Mouse (Mus musculus) layer of hippocampus, adult 18-20 months (tissue): Measurements from ENCODE around the gene Bcl7b. TPM values are rescaled to one million over a fixed set of nuclear protein-coding genes. Genes with fewer than 3 reads are reported as not detected.

Source experiments
- DNase-seq, 2 experiments: peaks; one replicate each; pipeline ENCODE4 v3.0.0; 2022; ENCODE audit warnings: low spot score in 2 of 2
- long read RNA-seq: library from polyadenylated mRNA; stranded (forward); transcript quantifications from one replicate; pipeline ENCODE4 v2.0.0, GENCODE M21; 2021
- total RNA-seq, 2 experiments: library from RNA; stranded (reverse); gene quantifications; 2 replicates each; pipeline ENCODE4 v1.2.3; 2021

Bcl7b gene
- 10 to 100 TPM; 57.2 to 58.2 TPM for total RNA-seq
- long read RNA-seq, transcript Bcl7b-201 (6 exons, 1,758 nt), result major isoform, 74 of 91 reads
- long read RNA-seq, partial matches to known transcripts, result 2 of 91 reads
- long read RNA-seq, other reads (novel, unspliced or antisense), result 14 of 91 reads

DNA sequence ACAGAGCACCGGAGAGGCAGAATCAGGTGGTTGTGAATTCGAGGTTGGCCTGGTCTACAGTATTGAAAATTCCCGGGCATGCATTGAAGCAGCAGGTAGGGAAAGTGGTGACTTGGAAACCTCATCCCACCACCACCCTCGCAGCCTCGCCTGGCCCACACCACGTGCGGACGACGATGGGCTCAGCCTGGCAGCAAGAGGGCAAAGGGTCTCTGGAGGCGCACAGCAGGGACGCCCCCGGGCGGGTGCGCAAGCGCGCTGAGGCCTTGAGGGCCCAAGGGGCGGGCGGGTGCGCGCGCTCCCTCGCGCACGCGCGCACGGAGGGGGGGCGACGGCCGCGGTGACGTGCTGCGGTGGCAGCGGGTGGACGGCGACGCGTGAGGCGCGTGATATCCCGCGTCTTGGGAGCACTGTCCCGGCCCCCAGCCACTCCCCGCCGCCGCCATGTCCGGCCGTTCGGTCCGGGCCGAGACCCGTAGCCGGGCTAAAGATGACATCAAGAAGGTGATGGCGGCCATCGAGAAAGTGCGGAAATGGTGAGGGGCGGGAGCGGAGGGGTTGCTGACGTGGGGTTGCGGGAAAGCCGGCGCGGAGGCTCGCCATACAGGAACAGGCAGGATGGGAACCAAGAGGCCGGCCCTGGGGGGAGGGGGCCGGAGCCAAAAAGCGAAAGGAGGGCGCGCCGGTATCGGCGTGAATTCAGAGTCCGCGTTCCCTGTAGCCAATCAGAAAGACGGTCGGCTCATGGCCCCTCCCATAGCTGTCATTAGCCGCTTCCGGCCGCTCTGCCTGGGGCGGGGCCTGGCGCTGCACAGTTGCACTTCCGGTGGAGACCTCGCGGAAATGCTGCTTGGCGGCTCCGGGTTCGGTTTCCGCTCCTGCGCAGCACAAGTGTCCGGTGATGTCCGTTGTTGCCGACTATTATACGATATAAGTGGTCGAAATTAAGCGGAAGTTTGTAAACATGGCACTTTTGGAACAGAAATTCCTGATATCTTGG, at the start of gene Bcl7b:
TSS of gene Bcl7b (plus strand) at position 221 of the 1,000 bp plus-strand sequence.
- peak; percentile 97 to 98 for DNase-seq

DNA sequence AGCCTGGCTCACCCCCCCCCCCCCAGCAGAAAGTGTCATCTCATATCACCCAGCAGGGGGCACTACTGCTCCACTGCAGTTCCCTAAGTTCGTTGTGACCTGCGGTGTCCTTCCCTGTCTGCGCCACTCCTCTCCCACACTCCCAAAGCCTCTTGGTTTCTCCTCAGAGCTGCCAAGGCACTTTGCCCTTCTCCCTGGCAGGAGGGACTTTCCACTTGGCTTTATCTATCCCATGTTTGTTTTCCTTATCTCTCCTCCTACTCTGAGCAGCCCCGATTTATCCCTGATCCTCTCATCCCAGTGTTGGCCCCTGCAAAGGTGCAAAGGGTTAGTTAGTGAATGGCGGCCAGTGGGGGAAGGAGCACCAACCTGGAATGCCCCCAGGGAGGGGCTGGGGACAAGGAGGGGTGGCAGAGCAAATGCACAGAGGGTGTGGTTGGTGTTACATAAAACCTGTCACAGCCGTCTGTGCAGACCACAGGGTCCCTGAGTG, 49.4 kb upstream of the Bcl7b start:
- peak in 1 of 2 experiments; percentile 65 for DNase-seq

DNA sequence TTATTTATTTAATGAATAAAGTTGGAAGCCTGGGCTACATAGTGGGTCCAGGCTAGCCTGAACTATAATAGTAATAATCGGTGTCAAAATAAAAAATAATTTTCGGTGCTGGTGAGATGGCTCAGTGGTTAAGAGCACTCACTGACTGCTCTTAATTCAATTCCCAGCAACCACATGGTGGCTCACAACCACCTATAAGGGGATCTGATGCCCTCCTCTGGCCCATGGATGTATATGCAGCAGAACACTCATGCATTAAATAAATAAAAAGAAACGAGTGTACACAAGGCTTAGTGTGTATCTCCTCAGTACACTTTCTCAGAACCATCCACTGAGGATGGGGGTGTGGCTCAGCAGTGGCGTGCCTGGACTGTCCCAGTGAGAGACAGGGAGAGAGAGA, 47.3 kb upstream of the Bcl7b start:
- no peak for DNase-seq

DNA sequence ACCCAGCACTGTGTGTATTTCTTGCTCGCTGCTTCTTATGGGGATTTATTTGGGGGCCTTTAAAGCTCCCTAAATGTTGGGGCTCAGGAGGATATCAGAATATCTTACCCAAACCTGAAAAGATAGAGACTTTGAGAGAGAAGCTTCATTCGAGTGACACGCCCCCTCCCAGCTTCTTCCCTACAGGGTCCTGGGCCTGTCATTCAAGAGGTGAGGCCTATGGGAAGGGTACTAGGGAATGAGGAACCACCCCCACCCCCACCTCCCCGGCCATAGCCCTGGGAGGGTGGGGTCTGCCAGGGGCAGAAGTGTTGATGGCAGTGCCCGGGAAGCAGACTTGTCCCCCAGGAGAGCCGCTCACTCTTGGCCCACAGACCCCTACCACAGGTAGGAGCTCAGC, 42.0 kb upstream of the Bcl7b start:
- DNase-seq, result no peak

DNA sequence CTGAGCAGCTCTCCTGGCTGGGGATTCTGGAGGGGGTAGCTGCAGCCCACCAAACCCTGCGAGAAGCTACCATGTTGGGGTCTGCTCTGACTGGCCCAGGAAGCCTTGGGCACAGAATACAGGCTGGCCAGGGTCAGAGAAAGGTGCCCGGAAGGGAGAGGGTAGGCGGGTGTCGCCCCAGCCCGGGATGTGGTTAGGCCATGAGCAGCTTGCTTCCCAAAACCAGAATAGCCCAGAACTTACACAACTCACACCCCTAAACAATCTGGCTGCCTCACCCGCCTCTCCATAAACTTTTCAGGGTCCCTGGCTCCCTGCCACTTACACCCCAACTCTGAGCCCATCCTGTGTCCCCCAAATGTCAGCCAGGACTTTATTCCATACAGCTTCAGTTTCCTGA, 40.4 kb upstream of the Bcl7b start:
- no peak for DNase-seq

DNA sequence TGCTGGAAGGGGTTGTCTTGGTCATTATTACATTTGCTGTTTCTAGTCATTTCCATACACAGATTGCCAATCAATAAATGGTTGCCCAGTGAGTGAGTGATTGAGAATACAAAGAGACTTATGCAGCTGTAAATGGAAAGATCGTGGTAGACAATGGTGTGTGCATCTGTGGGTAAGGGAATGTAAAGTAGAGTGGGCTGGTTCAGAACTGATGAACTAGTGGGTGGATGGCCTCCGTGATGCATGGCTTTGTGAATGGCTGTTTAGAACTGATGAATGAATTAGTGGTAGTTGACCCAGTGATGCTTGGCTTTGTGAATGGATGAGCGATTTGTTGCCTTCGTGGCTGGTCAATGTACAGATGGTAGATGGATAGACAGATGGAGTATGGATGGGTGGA, 38.3 kb upstream of the Bcl7b start:
- DNase-seq, result no peak

DNA sequence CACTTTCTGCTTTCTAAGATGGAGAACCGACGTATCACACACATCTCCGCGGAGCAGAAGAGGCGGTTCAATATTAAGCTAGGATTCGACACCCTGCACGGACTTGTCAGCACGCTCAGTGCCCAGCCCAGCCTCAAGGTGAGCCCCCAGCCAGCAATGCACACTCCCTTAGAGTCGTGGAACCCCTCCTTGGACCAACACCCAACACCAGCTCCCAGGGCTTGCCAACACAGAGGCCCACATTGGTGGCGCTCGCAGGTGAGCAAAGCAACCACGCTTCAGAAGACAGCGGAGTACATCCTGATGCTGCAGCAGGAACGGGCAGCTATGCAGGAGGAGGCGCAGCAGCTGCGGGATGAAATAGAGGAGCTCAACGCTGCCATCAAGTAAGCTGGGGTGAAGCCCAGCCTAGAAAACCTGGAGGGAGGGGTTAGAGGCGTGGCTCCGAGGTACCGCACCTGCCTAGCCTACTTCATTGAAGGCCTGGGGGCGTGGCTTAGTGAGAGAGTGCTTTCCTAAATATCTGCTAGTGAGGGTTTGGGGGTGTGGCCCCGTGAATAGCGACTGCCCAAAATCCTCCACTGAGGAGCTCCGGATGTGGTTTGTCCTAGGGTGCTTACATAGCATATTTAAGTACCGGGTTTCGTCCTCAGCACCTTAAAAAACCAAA, 34.2 kb upstream of the Bcl7b start:
- DNase-seq, result no peak

DNA sequence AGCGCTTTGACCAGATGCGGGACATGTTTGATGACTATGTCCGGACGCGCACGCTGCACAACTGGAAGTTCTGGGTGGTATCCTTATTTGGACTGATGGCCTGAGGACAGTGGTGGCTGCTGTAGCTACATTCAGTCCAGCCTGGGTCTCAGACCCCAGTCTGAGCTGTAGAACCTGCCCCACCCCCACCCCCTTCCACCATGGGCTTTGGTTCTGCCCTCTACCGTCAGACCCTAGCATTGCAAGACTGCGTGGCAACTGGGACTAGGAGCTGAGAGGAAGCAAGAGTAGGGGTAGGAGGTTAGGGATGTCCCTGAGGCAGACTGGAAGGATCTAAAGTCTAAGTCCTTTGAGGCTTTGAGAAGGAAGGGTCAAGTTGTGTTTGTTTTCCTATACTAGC, 33.5 kb upstream of the Bcl7b start:
- no peak for DNase-seq

DNA sequence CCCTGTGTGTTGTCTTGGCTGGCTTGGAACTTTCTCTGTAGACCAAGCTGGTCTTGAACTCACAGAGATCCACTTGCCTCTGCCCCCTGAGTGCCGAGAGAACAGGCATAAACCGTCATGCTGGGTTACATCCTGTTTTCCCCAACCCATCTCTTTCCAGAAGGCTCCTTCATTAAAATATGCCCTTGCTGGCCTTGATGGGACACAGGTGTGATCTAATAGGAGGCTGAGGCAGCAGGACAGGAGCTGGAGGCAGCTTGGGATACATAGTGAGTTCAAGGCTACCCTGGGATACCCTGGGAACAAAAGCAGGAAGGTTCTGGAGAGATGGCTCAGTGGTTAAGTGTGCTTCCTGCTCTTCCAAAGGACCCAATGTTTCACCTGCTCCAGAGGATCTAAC, 28.2 kb upstream of the Bcl7b start:
- DNase-seq, result no peak

DNA sequence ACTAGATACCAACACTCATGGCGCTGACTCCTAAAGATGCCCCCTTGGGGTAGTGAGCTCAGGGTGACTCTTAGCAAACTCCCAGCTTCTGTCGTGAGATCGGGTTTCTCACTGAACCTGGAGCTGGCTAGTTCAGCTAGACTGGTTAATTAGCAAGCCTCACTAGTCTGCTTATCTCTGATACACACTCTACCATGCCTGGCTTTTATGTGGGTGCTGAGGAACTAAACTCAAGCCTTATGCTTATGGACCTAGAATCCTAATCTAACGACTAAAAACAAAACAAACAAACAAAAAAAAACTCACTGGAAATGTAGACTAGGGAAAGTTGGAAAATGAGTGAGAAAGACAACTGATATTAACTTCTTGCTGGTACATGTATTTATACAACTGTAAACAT, 23.6 kb upstream of the Bcl7b start:
- DNase-seq, result no peak

DNA sequence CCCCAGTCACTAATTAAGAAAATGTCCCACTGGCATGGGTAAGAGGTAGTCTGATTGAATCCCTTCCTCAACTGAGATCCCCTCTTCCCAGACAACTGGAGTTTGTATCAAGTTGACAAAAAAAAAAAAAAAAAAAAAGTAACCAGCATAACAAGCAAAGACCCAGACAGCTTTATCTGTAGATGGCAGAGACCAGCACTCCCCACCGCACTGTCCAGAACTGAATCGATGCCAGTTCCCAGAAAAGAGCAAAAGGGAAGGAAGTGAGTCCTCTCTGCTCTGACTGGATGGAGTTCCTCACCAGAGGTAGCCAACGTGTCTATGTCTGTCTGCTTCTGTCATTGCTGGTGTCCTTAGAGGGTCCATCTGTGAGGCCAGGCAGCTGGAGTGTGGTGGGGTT, 22.6 kb upstream of the Bcl7b start:
- no peak for DNase-seq

DNA sequence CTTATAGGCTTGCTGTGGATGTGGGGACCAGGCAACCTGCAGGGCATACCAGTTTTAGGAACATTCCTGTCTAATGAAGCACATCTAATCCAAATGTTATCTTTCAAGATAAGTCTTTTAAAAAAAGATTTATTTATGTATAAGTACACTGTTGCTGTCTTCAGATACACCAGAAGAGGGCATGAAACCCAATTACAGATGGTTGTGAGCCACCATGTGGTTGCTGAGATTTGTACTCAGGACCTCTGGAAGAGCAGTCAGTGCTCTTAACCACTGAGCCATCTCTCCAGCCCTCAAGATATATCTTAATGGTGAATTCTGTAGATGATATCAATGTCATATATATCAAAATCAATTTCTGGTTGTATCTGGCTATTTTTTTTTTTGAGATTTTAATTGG, 22.1 kb upstream of the Bcl7b start:
- no peak for DNase-seq

DNA sequence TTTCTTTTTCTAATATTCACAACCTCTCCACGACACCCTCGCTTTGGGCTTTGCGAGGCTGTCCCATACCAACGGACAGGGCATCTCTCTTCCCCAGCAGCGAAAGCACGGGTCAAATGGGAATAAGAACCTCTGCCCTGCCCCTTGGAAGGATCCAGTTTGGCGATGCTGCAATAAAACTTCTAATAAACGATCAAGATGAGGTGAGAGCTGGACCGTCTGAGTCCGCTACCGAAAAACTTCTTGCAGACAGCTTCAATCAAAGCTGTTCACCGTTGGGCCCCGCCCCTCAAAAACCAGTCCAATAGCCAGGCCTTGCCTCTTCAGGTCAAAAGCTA, 19.4 kb upstream of the Bcl7b start:
- no peak for DNase-seq

DNA sequence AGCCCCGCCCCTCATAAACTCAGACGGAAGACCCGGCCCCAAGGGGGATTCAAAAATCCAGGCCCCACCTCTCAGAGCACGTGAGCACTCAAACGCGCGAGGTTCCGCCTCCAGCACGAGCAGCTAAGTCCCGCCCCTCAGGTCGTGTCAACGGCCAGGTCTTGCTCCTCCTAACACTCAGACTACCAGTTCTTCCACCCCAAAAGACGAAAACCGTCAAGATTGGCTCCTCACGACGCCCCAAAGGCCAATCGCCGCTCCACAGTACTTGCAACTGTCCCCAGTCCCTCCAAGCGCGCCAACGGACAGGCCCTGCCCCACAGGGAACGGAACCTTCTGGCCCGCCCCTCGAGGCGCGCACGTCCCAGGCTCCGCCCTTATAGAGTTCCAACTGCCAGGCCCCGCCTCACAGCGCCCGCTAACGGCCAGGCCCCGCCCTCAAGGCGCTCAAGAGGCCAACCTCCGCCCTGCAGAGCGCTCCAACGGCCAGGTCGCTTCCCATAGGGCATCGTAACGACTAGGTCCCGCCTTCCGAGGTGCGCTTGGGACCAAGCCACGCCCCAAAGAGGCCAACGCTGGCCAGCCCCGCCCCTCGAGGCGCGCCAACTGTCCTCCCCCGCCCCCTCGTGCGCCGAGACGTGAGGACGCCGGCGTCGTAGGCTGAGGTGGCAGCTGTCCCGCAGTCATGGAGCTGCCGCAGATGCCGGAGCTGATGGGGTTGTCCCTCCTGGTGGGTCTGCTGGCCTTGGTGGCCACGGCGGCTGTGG, 18.8 kb upstream of the Bcl7b start, which contains the start of gene Tbl2:
TSS of gene Tbl2 (plus strand) at position 605 of the 767 bp plus-strand sequence.
- peak; percentile 97 to 99 for DNase-seq

DNA sequence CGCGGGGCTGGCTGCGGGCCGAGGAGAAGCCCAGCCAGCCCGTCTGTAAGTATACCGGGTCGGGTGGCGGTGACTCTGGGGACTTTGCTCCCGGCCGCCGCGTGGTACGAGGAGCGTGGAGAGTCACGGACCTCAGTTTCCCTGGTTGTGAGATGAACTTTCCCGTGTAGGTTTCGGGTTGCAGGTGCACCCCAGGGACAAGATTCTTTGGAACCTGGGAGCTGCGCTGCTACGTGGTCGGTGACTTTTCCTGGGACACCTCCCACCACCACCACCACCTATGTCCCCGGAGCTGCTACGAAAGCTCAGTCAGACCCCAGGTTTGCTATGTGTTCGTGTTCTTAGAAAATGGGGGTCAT, 18.3 kb upstream of the Bcl7b start:
- DNase-seq, result no peak

DNA sequence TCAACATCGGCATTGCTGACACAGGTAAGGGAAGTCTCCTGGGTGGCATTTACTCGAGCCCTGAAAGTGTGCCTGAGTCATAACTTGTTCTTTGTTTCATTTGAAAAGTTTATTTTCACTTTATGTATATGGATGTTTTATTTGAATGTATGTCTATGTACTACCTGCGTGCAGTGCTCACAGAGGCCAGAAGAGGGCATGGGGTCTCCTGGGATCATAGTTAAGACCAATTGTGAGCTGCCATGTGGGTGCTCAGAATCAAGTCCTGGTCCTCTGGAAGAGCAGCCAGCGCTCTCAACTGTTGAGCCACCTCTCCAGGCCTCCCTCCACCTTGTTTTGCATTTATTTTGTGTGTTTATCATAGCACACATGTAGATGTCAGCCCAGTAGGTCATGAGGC, 11.6 kb upstream of the Bcl7b start:
- no peak for DNase-seq

DNA sequence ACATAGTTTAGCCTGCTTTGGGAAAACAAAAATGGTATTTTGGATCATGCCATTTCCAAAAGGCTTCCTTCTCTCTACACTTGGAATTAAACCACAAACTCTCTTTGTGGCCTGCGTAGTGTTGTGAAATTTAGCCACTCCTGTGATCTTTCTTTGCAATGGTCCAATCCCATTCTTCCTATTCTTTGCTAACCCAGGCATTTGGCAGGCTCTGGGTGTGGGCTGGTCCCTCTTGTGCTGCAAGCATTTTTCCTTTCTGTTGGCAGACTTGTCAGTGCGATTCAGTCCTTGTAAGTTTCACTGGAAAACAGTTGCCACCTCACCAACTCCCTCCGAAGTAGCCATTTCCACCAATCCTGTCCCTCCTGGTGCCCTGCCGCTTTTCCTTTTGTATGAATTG, 6.9 kb upstream of the Bcl7b start:
- DNase-seq, result peak in 1 of 2 experiments; percentile 50

DNA sequence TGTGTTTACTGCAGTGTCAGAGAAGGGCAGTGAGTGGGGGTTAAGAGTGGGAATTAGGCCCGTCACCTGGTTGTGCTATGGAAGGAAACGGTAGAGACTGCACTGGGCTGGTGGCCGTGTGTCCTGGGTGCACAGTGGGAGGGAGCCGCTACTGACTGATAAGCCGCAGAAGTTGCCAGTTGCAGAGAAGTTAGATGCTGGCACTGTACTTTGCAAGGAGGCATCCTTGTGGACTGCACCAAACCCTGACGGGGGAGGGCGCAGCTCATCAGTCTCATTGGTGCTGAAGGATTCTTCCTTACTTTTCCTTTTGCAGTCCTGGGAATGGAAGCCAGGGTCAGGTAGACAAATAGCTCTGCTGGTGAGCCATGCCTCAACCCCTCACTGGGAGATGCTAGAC, 6.4 kb upstream of the Bcl7b start:
- DNase-seq, result no peak

DNA sequence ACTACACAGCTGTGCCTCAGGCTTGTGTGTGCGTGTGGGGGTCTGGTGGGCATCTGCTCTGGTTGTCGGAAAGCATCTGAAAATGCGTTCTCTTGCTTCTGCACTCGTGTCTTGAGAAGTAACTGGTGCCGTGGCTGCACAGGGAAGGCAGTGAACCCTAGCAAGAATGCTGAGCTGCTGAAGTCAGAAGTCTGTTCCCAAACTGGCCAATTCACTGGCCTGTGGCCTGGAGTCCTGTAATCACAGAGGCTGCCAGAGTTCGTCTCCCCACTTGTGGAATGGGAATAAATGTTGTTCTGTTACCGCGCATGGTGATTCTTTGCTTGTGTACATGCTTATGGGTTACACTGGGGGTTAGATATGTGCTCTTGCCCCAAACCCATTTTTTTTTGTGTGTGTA, 5.7 kb upstream of the Bcl7b start:
- DNase-seq, result no peak

DNA sequence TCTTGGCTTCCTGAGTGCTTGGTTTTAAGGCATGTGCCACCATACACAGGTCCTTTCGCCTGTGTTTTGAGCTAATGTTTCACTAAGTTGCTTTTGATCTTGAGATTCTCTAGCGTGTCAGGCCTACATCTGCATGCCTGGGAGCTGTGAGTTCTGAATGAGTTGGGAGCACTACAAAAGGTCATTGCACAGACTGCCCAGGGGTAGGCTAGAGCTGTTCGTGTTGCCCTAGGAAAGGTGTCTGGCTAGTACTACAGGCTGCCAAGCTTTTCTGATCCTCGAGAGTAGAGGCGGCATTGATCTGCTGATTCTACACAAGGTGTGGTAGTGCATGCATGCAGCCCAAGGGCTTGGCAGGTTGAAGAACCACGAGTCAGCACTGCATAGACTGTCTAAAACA, 5.3 kb upstream of the Bcl7b start:
- DNase-seq, result no peak

DNA sequence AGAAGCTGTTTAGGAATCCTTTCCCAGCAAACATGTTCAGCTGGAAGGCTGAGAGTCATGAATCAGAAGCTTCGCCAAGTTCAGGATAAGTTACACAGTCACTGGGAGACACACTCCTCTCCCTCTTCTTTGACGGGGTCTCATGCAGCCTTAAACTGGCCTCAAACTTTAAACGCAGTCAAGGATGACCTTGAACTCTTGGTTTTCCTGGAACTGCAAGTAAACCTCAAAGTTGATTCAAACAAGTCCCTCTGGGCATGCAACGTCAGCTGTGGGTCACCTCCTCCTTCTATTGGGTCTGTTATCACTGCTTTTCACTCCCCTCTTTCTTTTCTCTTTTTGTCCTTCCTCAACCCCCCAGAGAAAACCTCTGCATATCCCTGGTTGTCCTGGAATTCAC, 1.2 kb upstream of the Bcl7b start:
- no peak for DNase-seq
